Mouse (Mus musculus) adrenal gland, adult 18-20 months (tissue): ENCODE data around the gene Kctd21. TPM values are rescaled to one million over a fixed set of nuclear protein-coding genes. Genes with fewer than 3 reads are reported as not detected.
A peak's percentile ranks its signal among the peaks of the same experiment; 100 is the strongest.

Experiments used
- DNase-seq, 2 experiments: peaks; one replicate each; pipeline ENCODE4 v3.0.0; 2021 to 2022; ENCODE audit warnings: low spot score in 2 of 2
- long read RNA-seq, 2 experiments: library from polyadenylated mRNA; stranded (forward); transcript quantifications; one replicate each; pipeline ENCODE4 v2.0.0; 2021
- total RNA-seq, 2 experiments: library from RNA; stranded (reverse); gene quantifications; 1 replicate in 1 of 2; 2 replicates in 1 of 2; pipeline ENCODE4 v1.2.3; 2021

Gene Kctd21
- total RNA-seq = 10 to 100 TPM; 10.6 to 11.5 TPM
- long read RNA-seq, experiment 1, transcript Kctd21-201 (2 exons, 2,966 nt) = major isoform, 5 of 7 reads
- long read RNA-seq, experiment 1, partial matches to known transcripts = 1 of 7 reads
- long read RNA-seq, experiment 1, other reads (novel, unspliced or antisense) = 1 of 7 reads
- long read RNA-seq, experiment 2, transcript Kctd21-201 (2 exons, 2,966 nt) = major isoform, 5 of 10 reads
- long read RNA-seq, experiment 2, partial matches to known transcripts = 5 of 10 reads
- long read RNA-seq, experiment 2, other reads (novel, unspliced or antisense) = 0 of 10 reads

DNA sequence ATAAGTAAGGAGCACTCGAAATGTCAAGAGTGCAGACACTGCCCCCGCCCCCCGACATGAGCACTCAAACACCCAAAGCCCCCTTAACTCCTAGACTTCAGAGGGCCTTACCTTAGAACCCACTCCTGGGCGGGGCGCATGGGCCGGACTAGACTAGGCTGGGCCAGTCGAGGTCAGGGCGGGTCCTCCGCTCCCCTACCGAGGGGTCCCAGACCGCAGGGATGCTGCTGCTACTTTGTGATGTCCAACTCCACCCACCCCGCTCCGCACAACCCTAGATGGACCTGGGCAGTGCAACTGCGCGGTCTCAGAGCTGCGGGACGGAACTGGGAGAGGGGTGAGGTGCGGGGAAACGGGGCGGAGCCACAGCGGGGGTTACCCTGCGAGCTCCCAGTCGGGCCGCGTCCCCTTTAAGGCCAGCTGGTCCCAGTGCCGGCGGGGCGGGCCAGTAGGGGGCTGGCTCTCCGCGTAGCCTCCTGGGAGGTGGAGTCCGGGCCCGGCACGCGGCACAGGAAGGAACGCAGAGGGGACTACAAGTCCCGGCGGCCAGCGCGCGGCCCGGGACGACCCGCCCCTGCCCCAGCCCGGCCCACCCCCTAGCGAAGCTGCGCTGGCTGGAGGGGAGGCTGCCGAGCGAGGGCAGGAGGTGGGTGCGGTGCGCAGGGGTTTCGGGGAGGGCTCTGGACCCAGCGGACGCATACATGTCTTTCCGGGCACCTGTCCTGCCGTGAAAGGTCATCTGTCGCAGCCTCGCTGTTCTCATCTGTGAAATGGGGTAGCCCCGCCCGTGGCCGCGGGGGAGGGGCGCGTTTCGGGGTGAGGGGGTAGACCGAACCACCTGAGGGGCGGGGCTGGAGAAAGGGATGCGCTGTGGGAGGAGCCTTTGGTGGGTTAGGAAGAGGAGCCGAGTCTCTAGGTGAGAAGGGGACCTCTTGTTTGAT lies at the start of gene Kctd21, which contains the start of gene Usp35:
Kctd21 (plus strand) TSS at position 602 of the 941 bp plus-strand sequence.
Usp35 (minus strand) TSS at position 295 of the 941 bp plus-strand sequence.
- peak; percentile 91 to 92 for DNase-seq

DNA sequence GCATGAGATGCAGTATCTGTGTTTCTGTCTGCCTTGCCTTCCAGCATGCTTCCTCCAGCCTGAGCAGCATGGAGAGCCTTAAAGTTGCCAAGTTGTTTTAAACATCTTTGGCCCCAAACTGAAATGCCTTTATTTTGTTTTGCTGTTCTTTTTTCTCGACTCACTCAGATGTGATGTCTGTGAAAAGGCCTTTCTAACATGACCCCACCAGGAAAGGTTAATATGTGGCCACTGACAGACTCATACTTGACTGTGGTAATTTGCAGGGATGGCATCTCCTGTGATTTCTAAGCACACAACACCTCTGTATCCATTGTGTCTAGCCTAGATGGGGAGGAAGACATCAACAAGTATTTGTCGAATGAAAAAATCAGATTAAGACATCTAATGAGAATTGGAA lies 35.1 kb upstream of the Kctd21 start:
- no peak for DNase-seq

DNA sequence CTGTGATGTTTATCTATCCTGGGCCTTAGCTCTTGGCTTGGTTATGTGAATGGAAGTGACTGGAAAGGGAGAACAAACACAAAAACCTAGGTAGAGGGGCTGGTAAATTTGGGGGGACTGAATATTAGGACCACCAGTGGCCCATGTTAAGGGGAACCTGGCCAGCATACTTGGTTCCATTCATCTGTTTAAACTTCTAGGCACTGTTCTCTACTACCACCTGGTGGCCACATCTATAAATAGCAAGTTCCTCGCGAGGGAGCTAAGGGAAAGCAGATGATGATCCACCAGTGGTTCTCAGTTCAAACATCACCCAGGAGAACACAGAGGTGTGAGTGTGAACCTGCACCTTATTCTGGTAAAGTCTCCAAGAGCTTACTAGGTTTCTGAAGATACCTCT lies 34.7 kb upstream of the Kctd21 start:
- peak; percentile 49 to 55 for DNase-seq

DNA sequence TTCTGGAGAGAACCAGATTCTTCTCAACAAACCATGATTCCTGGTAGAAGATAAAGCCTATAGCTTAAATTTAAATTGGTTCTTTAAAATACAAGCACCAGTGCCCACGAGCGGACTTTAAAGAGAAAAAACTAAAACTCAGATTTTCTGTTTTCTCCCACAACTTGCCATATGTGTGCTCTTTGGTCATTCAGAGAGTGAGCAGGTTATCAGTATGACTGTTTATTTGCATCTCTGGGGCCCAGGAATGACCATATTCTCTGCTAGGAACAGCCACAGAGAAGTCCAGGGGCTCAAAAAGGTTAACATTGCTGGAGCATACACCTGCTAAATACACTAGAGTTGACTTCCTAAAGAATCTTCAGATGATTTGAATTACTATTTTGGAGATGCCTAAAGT lies 33.8 kb upstream of the Kctd21 start:
- no peak for DNase-seq

DNA sequence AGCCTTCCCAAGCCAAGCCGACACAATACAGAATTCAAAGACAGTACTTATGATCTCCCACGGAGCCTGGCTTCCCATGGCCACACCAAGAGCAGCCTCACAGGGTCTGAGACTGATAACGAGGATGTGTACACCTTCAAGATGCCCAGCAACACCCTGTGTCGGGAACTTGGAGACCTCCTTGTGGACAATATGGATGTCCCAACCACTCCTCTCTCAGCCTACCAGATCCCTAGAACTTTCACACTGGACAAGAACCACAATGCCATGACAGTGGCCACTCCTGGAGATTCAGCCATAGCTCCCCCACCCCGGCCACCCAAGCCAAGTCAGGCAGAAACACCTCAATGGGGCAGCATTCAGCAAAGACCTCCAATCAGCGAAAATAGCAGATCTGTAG lies 33.2 kb upstream of the Kctd21 start:
- peak in 1 of 2 experiments; percentile 15 for DNase-seq

DNA sequence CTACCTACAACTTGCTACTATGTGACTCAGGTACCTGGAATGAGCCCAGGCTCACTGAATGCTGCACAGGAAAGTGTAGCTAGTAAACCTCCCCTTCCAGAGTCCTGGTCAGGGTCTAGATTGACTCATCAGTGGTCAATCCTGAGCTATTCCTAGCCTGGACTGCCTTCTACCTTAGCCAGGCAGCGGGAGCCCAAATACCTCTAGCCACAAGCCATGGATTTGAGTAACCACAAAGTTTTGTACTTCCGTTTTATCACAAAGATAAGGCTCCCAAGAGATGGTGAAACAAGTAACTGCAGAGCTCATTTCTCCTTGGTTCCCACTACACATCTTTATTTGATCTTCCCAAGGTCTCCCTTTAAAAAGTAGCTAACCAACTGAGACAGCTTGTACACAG lies 31.2 kb upstream of the Kctd21 start:
- DNase-seq = peak in 1 of 2 experiments; percentile 8

DNA sequence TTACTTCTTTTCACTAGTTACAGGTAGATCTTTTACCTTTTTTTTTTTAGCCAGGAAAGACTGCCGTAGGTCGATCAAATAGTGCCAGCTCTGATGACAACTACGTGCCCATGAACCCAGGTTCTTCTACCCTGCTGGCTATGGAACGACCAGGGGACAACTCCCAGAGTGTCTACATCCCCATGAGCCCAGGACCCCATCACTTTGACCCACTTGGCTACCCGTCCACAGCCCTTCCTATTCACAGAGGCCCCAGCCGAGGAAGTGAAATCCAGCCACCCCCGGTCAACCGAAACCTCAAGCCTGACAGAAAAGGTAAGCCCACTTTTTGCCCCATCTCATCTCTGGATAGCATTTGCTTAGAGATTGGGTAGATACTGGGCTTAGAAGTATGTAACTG lies 30.8 kb upstream of the Kctd21 start:
- DNase-seq = peak in 1 of 2 experiments; percentile 9

DNA sequence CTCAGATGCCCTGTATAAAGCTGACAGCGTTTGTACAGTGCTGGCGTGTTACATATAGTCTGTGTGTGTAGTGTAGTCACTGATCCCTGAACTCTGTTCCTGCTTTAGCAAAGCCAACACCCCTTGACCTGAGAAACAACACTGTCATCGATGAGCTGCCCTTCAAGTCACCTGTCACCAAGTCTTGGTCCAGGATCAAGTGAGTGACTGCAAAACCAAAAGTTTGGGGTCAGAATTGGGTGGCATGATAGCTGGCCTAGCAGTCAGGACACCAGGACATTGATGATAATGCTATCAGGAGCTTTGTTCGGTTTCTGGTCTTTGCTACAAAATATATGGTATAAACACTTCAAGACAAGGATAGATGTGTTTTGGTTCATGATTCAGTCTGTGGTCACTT lies 29.9 kb upstream of the Kctd21 start:
- DNase-seq = no peak

DNA sequence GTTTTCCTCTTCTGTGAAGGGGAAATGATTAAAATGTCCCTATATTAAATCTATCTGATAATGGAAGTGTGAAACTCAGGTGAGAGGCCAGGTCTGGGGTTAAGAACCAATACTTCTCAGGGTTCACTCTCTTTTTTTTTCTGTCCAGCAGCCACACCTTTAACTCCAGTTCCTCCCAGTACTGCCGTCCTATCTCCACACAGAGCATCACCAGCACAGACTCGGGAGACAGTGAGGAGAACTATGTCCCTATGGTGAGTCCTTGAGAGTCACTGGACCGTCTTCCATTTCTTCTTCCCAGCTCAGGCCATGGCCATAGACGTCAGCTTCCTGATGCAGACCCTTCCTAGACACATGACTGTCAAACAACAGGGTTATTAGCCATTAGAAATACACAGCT lies 29.3 kb upstream of the Kctd21 start:
- peak in 1 of 2 experiments; percentile 13 for DNase-seq

DNA sequence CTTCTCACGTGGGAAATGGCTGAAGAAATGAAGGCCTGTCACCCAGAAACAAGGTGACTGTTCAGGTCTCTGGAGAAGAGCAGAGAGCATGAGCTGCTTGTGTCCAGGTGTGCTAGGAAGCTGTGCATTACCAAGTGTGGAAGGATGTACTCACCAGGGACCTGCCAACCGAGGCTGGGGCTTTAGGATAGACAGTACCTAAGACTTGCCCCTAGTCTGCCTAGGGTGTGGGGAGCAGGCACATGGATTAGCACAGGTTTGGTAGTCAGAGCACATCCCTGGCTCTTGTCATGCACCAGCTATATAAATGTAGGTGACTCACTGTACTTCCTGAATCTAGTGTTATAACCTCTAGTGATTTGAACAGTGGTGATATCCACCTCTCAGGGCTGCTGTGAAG lies 28.5 kb upstream of the Kctd21 start:
- DNase-seq = no peak

DNA sequence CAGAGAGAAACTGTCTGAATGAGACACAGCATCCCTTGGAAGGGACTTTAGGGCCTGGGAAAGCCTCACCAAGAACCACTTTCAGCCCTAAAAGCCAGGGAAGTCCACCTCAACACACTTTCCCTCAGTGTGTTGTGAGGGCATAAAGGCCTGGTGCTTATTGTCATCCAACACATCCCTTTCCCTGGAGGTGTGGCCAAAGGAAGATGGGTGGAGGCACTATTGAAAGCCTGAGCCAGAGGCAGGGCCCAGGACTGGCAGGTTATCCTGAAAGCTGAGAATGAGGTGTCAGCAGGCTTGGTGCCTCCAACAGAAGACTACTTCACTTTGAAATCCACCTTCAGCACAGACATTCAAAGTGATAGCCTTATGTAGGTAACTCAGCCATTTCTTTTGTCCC lies 27.7 kb upstream of the Kctd21 start:
- DNase-seq = peak in 1 of 2 experiments; percentile 14

DNA sequence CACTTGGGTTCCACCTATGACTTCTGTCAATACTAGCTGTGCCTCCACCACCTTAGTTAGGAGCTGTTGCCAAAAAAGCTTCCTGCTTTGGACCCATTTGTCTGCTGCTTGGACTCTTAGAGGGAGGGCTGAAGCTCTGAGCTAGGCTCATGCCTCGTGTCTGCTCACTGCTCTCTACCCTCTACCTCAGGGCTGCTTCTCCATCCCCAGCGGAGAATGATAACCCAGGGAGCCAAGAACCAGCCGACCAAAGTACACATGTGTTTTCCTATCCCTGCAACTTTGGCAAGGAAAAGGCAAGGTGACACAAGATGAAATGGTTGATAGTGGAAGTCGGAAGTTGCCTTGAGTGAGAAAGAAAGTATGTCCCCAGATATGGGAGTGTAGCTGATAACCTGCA lies 26.9 kb upstream of the Kctd21 start:
- DNase-seq = no peak

DNA sequence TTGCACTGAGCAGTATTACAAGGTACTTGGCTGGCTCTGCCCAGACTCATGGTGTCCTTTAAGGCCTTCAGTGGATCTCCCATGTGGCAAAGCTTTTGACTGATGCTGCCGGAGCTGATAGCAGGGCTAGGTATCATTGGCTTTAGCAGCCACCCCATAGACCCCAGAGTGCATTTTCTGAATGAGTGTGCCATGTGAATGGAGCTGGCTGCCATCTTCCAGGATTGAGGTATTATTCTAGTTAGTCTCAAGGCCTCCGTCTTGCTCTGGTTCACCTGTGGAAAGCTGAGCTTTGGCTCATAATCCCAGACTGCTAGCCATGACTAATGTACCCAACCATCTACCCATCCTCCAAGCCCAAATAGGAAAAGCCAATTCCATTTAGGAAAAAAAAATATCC lies 25.3 kb upstream of the Kctd21 start:
- DNase-seq = no peak

DNA sequence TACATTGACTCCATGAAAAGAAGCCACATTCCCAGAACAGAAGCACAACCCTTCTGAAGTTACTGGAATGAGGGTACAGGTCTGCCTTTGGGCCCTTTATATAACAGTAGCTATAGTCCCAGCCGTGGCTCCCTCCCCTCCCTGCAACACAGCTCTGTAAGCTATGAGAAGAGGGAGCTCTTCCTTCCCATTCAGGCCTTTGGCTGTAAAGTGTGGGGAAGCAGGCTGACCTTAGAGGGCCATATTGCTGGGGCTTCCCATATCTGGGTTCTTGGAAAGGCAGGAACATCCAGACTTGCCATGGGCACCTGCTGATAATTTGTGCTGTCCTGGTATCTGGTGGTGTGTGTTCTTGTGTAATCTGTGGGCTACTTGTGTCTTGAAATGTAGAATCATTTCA lies 24.6 kb upstream of the Kctd21 start:
- peak in 1 of 2 experiments; percentile 12 for DNase-seq

DNA sequence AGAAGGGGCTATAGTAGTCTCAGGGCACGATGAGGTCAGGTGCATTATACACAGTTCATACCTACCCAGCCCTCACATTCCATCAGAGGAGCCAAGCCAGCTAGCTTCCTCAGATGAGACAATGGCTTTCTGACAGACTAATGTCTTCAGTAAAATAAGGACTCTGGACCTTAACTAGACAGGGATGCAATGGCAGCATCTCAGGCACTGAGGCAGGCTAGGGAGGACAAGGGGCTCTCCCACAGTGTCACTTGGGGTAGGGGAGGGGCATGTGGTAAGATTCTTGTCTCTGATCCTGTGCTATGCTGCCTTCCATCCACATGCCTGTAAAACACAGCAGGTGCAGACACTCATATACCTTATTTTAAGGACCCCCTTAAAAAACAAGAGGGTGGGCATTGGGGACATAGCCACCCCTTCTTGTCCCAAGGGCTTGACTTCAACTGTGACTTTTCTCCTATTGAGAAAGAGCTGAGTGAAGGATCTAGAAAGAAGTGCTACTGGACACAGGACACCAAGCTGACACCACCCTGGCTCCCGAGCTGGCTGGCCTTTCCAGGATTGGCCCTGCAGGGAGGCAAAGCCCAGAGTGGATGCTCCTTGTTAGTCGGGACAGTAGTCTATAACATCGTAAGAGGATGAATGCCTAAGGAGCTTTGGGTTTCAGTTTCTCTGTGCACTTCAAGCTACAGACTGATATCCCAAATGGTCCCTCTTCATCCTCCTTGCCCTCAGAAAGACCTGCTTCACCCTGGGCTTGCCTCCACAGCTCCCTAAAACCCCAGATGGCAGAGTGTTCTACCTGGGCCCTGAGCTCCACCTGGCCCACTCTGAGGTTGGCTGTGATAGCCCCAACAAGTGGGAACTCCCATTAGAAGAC lies 22.4 kb upstream of the Kctd21 start:
- peak in 1 of 2 experiments; percentile 11 for DNase-seq

DNA sequence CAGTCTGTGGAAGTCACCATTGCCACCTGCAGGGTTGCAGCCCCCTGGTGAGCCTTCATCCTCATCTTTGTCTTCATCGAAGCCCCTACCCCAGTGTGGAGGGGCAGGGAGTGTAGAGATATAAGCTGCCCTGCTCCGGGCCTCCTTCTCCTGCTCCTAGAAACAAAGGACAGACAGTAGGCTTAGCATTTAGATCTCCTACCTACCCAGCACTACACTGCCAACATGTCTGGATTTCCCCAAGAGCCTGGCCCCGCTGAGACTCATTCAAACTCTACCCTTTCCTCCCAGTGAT lies 21.8 kb upstream of the Kctd21 start:
- DNase-seq = peak in 1 of 2 experiments; percentile 14

DNA sequence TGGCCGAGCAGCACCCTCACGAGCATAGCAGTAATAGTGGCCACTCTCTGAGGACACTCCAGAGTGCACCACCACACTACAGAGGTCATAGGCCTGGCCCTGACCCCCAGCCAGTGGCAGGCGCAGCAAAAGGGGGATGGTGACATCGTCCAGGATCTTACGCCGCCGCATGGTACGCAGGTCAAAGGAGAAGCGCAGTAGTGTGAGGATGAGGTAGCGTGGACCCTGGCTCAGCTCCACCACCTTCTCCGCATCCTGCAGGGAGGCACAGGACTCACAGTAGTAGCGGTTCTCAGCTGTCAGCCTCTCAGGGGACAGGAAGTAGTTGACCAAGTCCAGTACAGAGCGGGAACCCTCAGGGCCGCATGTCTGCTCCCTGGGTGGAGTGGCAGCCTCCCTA lies 20.5 kb upstream of the Kctd21 start:
- DNase-seq = peak in 1 of 2 experiments; percentile 17

DNA sequence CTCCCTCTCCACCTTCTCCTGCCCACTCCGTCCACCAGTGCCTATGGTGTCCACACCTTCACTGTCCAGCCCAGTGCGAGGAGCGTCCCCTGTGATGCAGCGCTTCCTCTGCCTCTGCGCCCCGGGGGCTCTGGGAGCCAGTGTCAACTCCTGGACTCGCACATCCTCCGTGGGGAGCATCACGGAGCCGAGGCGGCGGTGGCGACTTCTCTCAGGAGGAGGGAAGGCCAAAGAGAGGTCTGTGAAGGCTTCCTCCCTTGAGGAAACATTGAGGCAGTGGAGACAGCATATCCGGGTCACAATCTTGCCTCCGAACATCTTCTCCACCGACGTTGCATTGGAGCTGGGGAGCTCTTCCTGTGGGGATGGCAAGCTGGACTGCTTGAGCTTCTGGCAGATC lies 19.9 kb upstream of the Kctd21 start:
- peak in 1 of 2 experiments; percentile 23 for DNase-seq

DNA sequence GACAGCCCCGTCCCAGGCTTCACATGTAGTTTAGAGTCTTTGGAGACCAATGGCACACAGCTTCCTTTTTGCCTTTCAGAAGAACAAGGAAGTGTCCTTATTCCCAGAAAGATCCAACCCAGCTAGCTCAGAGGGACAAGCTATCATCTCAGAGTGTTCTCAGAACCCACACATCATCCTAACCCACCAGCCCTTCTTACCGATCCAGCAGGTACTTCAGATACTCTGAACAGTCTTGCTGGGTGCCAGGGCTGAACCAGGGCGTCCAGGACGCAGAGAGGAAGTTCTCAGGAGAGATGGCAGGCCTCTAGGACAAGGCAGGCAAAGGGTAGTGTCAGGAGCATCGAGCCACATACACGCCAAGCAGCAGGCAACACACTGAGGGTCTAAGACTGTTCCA lies 19.3 kb upstream of the Kctd21 start:
- DNase-seq = peak in 1 of 2 experiments; percentile 14

DNA sequence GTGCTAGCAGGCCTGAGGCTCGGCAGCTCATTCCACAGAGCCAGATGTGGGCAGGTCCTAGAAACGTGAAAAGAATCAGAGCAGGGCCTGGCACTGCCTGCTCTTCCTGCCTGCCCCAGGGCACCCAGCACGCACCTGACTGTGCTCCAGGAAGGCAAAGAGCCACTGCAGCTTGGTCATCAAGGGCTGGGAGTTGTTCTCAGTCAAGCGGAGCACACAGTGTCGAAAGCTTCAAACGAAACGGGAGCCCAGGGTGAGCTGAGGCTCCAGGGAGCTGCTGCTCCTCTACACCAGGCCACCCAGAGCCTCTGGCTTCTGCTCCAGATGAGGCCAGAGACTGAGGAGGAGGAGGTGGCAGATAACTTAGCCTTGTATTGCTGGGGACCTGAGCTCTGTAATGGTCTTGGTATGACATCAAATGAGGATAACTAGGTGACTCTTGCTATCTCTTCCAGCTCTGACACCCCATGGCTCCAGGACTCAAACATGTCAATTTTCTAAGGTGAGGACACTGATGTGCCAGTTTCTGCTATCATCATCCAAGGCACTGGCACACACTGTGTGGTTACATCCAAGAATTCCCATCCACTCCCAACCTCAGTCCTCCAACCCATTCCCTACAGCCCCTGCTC lies 18.6 kb upstream of the Kctd21 start:
- DNase-seq = peak in 1 of 2 experiments; percentile 13

DNA sequence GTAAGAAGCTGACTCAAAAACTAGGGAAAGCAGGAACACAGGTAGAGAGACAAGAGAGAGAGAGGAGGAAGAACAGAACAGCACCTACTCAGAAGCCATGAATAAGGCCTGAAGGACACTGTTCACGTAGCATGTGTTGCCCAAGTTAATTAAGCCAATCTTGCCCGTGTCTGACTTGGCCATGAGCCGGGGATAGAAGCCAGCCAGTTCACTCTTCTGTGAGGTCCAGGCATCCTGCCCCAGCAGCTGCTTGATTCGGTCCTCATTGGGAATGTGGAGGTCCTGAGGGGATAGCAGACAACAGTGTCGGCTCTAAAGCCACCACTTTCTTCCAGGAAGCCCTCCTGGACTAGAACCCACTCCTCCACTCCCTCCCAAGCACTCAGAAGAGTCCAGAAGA lies 17.5 kb upstream of the Kctd21 start:
- peak in 1 of 2 experiments; percentile 17 for DNase-seq
